Mouse (Mus musculus): ENCODE measurements around the gene Tex264. TPM values are rescaled to one million over a fixed set of nuclear protein-coding genes. Genes with fewer than 3 reads are reported as not detected.

The Tex264 gene
- polyA plus RNA-seq, 1 experiment from 2014 or later: 52.5 TPM

DNA sequence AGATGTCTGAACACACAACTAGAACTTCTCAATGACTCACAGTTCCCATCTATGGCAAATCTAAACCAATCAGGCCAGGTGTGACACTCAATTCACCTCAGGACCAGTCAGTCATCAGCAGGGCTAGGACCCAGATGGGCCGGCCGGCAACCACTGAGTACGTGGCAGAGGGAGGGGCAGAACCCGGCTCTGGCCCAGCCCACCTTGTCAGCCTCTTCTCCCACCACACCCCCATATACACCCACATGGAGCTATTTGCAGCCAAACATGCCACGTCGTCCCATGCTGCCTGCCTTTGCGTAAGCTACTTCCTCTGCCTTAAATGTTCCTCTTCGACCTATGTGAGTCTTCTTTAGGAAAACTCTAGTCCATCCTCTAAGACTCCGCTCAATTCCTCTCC, 9.8 kb downstream of the Tex264 start:
- Histone ChIP-seq H3K4me3 (ENCODE audit: low read length) (no peak overlapping the region), H3K9me3 (replicated peaks; ENCODE audit: control insufficient read depth, low read length) (no peaks in the 10 kb centered on the region), H3K36me3 (ENCODE audit: control insufficient read depth, insufficient read depth) (peaks cover 27% of the 10 kb centered on the region), H3K4me1 (ENCODE audit: control insufficient read depth, insufficient read depth, low read length) (peaks cover 7% of the 10 kb centered on the region; the same call in 1 of the 2 replicates), H3K9ac (ENCODE audit: low read length) (no peak overlapping the region), H3K27ac (ENCODE audit: low read length) (no peak overlapping the region), H3K4me2 (ENCODE audit: low read depth, low read length) (no peak overlapping the region), H3K27me3 (ENCODE audit: control insufficient read depth, insufficient read depth, low read length) (no peaks in the 10 kb centered on the region)
- no peak for ATAC-seq (replicated peaks; ENCODE audit: extremely low read depth, insufficient read depth, low FRiP score)
- 72% methylated on average over 9 of the region's 9 CpGs for WGBS

DNA sequence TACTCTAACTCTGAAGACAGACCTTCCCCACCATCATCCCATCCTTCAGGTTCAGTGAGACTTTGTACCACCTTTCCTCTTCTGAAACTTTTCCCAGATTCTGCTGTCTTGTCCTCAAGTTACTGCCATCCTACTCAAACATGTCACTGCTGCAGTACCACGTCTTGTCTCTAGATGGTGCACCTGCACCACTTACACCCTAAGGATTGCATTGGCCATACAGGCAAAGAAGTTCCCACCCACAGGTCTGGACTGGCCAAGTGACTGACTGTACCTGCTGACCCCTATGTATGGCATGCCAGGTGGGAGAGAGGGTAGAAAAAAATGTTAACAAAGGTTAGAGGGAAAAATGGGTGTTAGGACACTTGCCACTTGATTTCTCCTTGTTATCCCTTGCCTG, 10.2 kb downstream of the Tex264 start:
- 0% methylated on average over 1 of the region's 1 CpGs for WGBS

DNA sequence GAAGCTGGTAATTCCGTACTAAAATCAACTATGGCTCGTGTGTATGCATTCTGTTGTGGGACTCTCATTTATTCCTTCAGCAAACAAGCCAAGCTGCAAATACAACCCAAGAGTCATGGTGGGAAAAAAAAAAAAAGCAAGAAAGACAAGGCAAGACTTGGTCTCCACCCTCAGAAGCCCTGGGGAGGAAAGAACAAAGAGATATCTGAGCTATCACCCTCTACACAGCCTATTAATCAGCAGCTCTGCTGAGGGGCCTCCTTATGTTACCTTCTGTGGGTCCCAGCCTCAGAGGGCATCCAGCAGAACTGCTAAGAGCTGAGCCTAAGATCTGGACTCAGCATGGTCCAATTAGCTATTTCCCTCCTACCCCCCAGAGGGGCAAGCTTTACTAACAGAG, 11.9 kb downstream of the Tex264 start:
- no peak overlapping the region for H3K9ac ChIP-seq (ENCODE audit: low read length)
- no peak for ATAC-seq (replicated peaks; ENCODE audit: extremely low read depth, insufficient read depth, low FRiP score)
- H3K27me3 ChIP-seq (ENCODE audit: control insufficient read depth, insufficient read depth, low read length): no peaks in the 10 kb centered on the region
- no peaks in the 10 kb centered on the region for H3K9me3 ChIP-seq (replicated peaks; ENCODE audit: control insufficient read depth, low read length)
- no peak overlapping the region for H3K4me3 ChIP-seq (ENCODE audit: low read length)
- 83% methylated on average over 2 of the region's 2 CpGs for WGBS
- peaks cover 7% of the 10 kb centered on the region; the same call in 1 of the 2 replicates for H3K4me1 ChIP-seq (ENCODE audit: control insufficient read depth, insufficient read depth, low read length)
- H3K4me2 ChIP-seq (ENCODE audit: low read depth, low read length): no peak overlapping the region
- H3K36me3 ChIP-seq (ENCODE audit: control insufficient read depth, insufficient read depth): peaks cover 15% of the 10 kb centered on the region
- no peak overlapping the region for H3K27ac ChIP-seq (ENCODE audit: low read length)

More for the DNA sequence above, 10.2 kb downstream of the Tex264 start:
- Histone ChIP-seq H3K36me3 (ENCODE audit: control insufficient read depth, insufficient read depth) (peaks cover 22% of the 10 kb centered on the region), H3K4me1 (ENCODE audit: control insufficient read depth, insufficient read depth, low read length) (peaks cover 7% of the 10 kb centered on the region; the same call in 1 of the 2 replicates), H3K4me3 (ENCODE audit: low read length) (no peak overlapping the region), H3K9me3 (replicated peaks; ENCODE audit: control insufficient read depth, low read length) (no peaks in the 10 kb centered on the region), H3K27ac (ENCODE audit: low read length) (no peak overlapping the region), H3K27me3 (ENCODE audit: control insufficient read depth, insufficient read depth, low read length) (no peaks in the 10 kb centered on the region), H3K9ac (ENCODE audit: low read length) (no peak overlapping the region), H3K4me2 (ENCODE audit: low read depth, low read length) (no peak overlapping the region)
- ATAC-seq (replicated peaks; ENCODE audit: extremely low read depth, insufficient read depth, low FRiP score): 0 out of 2 replicates have a peak, but pooled peaks have one; percentile 66

DNA sequence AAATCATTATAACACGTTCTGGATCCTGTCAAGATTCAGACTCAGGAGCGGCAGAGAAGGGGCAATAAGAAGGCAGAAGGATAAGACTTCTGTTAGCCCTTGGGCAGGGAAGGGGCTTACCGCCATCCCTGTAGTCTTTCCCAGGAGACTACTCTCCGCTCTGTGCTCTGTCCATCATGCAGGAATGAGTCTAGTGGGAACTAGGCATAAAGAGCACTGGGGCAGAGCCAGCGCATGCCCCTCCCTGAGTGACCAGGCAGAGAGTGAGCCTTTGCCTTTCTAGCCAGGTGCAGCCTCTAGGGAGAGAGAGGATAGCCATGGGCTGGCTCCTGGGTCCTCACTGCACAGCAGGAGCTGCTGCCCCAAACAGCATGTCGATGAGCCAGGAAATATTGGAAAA, 20.9 kb downstream of the Tex264 start:
- WGBS: 85% methylated on average over 6 of the region's 6 CpGs
- H3K9me3 ChIP-seq (replicated peaks; ENCODE audit: control insufficient read depth, low read length): no peaks in the 10 kb centered on the region
- no peaks in the 10 kb centered on the region for H3K27me3 ChIP-seq (ENCODE audit: control insufficient read depth, insufficient read depth, low read length)
- H3K4me2 ChIP-seq (ENCODE audit: low read depth, low read length): no peak overlapping the region
- peaks cover 15% of the 10 kb centered on the region for H3K4me1 ChIP-seq (ENCODE audit: control insufficient read depth, insufficient read depth, low read length)
- no peak for ATAC-seq (replicated peaks; ENCODE audit: extremely low read depth, insufficient read depth, low FRiP score)
- H3K4me3 ChIP-seq (ENCODE audit: low read length): no peak overlapping the region
- peaks cover 26% of the 10 kb centered on the region for H3K36me3 ChIP-seq (ENCODE audit: control insufficient read depth, insufficient read depth)
- H3K9ac ChIP-seq (ENCODE audit: low read length): no peak overlapping the region
- H3K27ac ChIP-seq (ENCODE audit: low read length): no peak overlapping the region

DNA sequence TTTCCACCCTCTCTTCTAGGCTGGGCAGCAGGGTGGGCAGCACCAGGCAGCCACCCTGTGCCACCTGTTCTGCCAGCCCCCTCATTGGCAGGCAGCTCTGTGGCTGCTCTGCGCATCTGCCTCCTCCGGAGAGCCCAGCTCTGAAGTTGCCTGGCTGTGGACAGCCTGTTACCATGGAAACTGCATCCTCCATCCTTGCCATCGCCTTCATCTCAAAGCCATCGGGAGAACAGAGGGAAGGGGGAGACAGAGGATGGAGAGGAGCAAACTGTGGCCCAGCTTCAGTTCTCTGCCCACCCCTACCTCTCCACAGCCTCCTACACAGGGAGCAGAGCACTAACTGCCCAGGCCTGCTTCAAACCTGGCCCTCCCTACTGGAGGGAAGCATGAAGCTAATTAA, 21.3 kb downstream of the Tex264 start:
- H3K9ac ChIP-seq (ENCODE audit: low read length): no peak overlapping the region
- H3K4me1 ChIP-seq (ENCODE audit: control insufficient read depth, insufficient read depth, low read length): peaks cover 15% of the 10 kb centered on the region
- 72% methylated on average over 4 of the region's 4 CpGs for WGBS
- no peak overlapping the region for H3K4me3 ChIP-seq (ENCODE audit: low read length)
- peaks cover 30% of the 10 kb centered on the region for H3K36me3 ChIP-seq (ENCODE audit: control insufficient read depth, insufficient read depth)
- no peaks in the 10 kb centered on the region for H3K27me3 ChIP-seq (ENCODE audit: control insufficient read depth, insufficient read depth, low read length)
- no peak overlapping the region for H3K27ac ChIP-seq (ENCODE audit: low read length)
- no peak overlapping the region for H3K4me2 ChIP-seq (ENCODE audit: low read depth, low read length)
- H3K9me3 ChIP-seq (replicated peaks; ENCODE audit: control insufficient read depth, low read length): no peaks in the 10 kb centered on the region
- no peak for ATAC-seq (replicated peaks; ENCODE audit: extremely low read depth, insufficient read depth, low FRiP score)

DNA sequence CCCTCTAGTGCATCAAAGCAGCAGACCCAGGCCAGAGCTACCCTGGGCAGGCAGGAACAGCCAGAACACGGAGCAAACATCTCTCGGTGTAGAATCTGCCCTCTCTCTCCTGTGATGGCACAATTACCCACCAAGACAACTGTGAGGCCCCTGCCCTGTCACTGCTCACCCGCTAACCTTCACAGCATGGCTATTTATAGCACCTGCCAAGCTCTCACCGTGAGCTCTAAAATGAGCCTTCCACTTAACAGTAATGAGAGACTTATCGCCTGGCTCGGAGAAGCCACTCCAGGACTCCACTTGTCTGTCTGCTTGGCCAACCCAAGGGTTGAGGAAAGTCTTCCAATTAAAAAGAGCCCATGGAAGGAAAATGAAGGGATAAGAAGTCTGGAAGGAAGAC, 22.5 kb downstream of the Tex264 start:
- Histone ChIP-seq H3K36me3 (ENCODE audit: control insufficient read depth, insufficient read depth) (peaks cover 42% of the 10 kb centered on the region), H3K9ac (ENCODE audit: low read length) (no peak overlapping the region), H3K4me3 (ENCODE audit: low read length) (no peak overlapping the region), H3K27ac (ENCODE audit: low read length) (no peak overlapping the region), H3K4me2 (ENCODE audit: low read depth, low read length) (no peak overlapping the region), H3K9me3 (replicated peaks; ENCODE audit: control insufficient read depth, low read length) (no peaks in the 10 kb centered on the region), H3K4me1 (ENCODE audit: control insufficient read depth, insufficient read depth, low read length) (peaks cover 15% of the 10 kb centered on the region), H3K27me3 (ENCODE audit: control insufficient read depth, insufficient read depth, low read length) (no peaks in the 10 kb centered on the region)
- peak; percentile 50; the same call in 1 of the 2 replicates for ATAC-seq (replicated peaks; ENCODE audit: extremely low read depth, insufficient read depth, low FRiP score)
- WGBS: 31% methylated on average over 6 of the region's 6 CpGs

DNA sequence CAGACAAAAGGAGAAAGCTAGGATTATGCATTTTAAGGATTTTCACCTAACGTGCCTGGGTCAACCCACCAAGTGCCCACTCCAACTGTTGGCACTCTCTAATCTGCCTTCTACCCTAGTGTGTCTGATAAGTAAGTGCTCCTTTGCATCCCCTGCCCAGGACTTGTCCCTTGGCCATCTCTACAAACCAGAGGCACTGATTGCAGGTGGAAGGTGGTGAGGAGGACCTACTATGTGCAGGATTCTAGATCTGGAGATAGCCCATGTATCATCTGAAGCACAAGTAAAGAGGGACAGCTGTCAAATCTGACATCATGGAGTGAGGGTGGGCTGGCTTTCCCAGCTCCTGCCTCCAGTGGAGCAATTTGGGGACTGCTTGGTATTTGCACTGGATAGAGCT, 25.8 kb downstream of the Tex264 start:
- Histone ChIP-seq H3K27me3 (ENCODE audit: control insufficient read depth, insufficient read depth, low read length) (peaks cover 18% of the 10 kb centered on the region), H3K4me2 (ENCODE audit: low read depth, low read length) (no peak overlapping the region), H3K9ac (ENCODE audit: low read length) (no peak overlapping the region), H3K36me3 (ENCODE audit: control insufficient read depth, insufficient read depth) (peaks cover 37% of the 10 kb centered on the region), H3K27ac (ENCODE audit: low read length) (no peak overlapping the region), H3K9me3 (replicated peaks; ENCODE audit: control insufficient read depth, low read length) (no peaks in the 10 kb centered on the region), H3K4me1 (ENCODE audit: control insufficient read depth, insufficient read depth, low read length) (peaks cover 21% of the 10 kb centered on the region), H3K4me3 (ENCODE audit: low read length) (no peak overlapping the region)
- WGBS: 92% methylated on average over 1 of the region's 1 CpGs
- ATAC-seq (replicated peaks; ENCODE audit: extremely low read depth, insufficient read depth, low FRiP score): no peak

DNA sequence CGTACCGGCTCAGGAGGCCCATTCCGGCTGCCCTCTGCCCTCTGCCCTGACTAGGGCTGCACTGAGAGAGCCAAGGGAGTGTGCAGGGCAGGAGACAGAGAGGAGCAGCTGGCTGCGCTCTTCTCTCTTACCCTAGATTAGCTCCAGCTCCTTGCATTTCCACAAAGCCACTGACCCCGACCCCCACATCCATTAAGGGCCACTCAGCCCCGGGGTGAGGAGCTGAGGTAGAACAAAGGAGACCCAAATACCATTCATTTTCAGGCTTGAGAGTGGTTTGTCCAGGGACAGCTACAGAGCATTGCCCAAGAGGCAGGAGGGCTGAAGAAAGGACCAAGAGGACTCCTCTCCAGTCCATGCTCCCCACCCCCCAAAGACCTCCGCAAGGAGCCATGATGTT, 26.3 kb downstream of the Tex264 start:
- no peak overlapping the region for H3K27ac ChIP-seq (ENCODE audit: low read length)
- WGBS: 81% methylated on average over 7 of the region's 7 CpGs
- H3K9me3 ChIP-seq (replicated peaks; ENCODE audit: control insufficient read depth, low read length): no peaks in the 10 kb centered on the region
- no peak overlapping the region for H3K4me2 ChIP-seq (ENCODE audit: low read depth, low read length)
- peaks cover 37% of the 10 kb centered on the region for H3K36me3 ChIP-seq (ENCODE audit: control insufficient read depth, insufficient read depth)
- H3K4me3 ChIP-seq (ENCODE audit: low read length): no peak overlapping the region
- H3K27me3 ChIP-seq (ENCODE audit: control insufficient read depth, insufficient read depth, low read length): peaks cover 23% of the 10 kb centered on the region
- H3K4me1 ChIP-seq (ENCODE audit: control insufficient read depth, insufficient read depth, low read length): peaks cover 21% of the 10 kb centered on the region
- no peak for ATAC-seq (replicated peaks; ENCODE audit: extremely low read depth, insufficient read depth, low FRiP score)
- H3K9ac ChIP-seq (ENCODE audit: low read length): no peak overlapping the region

DNA sequence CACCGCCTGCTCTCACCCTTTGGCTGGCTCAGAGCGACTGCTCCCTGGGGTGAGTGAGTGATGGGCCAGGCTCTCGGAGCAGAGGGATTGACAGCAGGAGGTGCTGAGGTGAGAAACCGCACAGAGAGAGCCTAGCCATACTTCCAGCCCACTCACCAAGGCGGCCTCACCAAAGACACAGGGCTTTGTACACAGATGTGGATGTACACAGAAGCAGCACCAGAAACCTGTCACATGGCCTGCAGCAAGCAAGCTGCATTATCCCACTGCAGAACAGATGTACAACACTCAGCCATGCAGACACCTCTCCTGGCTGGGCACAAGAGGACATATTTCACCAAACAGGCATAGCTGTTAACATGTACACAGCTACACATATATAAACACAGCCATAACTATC, 28.1 kb downstream of the Tex264 start:
- H3K27ac ChIP-seq (ENCODE audit: low read length): no peak overlapping the region
- H3K9ac ChIP-seq (ENCODE audit: low read length): no peak overlapping the region
- WGBS: 33% methylated on average over 5 of the region's 5 CpGs
- 0 out of 2 replicates have a peak, but pooled peaks cover 6% of the 10 kb centered on the region for H3K4me1 ChIP-seq (ENCODE audit: control insufficient read depth, insufficient read depth, low read length)
- H3K36me3 ChIP-seq (ENCODE audit: control insufficient read depth, insufficient read depth): peaks cover 37% of the 10 kb centered on the region
- no peak overlapping the region for H3K4me2 ChIP-seq (ENCODE audit: low read depth, low read length)
- H3K9me3 ChIP-seq (replicated peaks; ENCODE audit: control insufficient read depth, low read length): no peaks in the 10 kb centered on the region
- ATAC-seq (replicated peaks; ENCODE audit: extremely low read depth, insufficient read depth, low FRiP score): no peak
- no peak overlapping the region for H3K4me3 ChIP-seq (ENCODE audit: low read length)
- peaks cover 36% of the 10 kb centered on the region for H3K27me3 ChIP-seq (ENCODE audit: control insufficient read depth, insufficient read depth, low read length)

Measured in heart, embryonic 16.5 days (tissue).